Mouse (Mus musculus): ENCODE results near the gene Akr1d1.

The Akr1d1 gene

GRCm38 (mm10) chr6:37617431-37618011 lies 87.5 kb downstream of the Akr1d1 start:
- DNase-seq (ENCODE audit: low read depth): peak; percentile 80

Data from NIH3T3 (cell line).